Mouse (Mus musculus) kidney, embryonic 14.5 days (tissue): Measurements from ENCODE around the gene Kat8. TPM values are rescaled to one million over a fixed set of nuclear protein-coding genes. Genes with fewer than 3 reads are reported as not detected.

Source experiments
- ATAC-seq: fragments of 200-750 bp; cut with Nextera tagmentation; 2 replicates; pipeline ENCODE4 v1.8.0; 2017; ENCODE audit warnings: moderate number of reproducible peaks, mild to moderate bottlenecking, moderate TSS enrichment, moderate library complexity; ENCODE audit not compliant: low FRiP score, low TSS enrichment
- H3K27ac ChIP-seq: fragments of 300-500 bp; sonication (generic); 2 replicates; pipeline ENCODE4 v1.5.1; 2014; ENCODE audit warnings: low read depth, mild to moderate bottlenecking, low read length, moderate library complexity, mixed read lengths
- H3K27me3 ChIP-seq: fragments of 300-500 bp; sonication (generic); 2 replicates; pipeline ENCODE4 v1.6.1; 2014; ENCODE audit warnings: mild to moderate bottlenecking, low read length; ENCODE audit not compliant: control insufficient read depth, insufficient read depth
- H3K36me3 ChIP-seq: fragments of 300-500 bp; sonication (generic); 2 replicates; pipeline ENCODE4 v1.6.1; 2014; ENCODE audit warnings: low read length, mixed read lengths; ENCODE audit not compliant: control insufficient read depth, insufficient read depth
- H3K4me1 ChIP-seq: fragments of 300-500 bp; sonication (generic); 2 replicates; pipeline ENCODE4 v1.6.1; 2014; ENCODE audit warnings: low read length, mixed read lengths; ENCODE audit not compliant: control insufficient read depth, insufficient read depth
- H3K4me2 ChIP-seq: fragments of 300-500 bp; sonication (generic); replicated peaks from 2 replicates; pipeline ENCODE4 v1.6.1; 2014; ENCODE audit warnings: low read depth, mild to moderate bottlenecking, low read length
- H3K4me3 ChIP-seq: fragments of 300-500 bp; sonication (generic); 2 replicates; pipeline ENCODE4 v1.5.1; 2014; ENCODE audit warnings: mild to moderate bottlenecking, low read length
- H3K9ac ChIP-seq: fragments of 300-500 bp; sonication (generic); 2 replicates; pipeline ENCODE4 v1.6.1; 2014; ENCODE audit warnings: low read depth, mild to moderate bottlenecking, low read length, moderate library complexity
- H3K9me3 ChIP-seq: fragments of 300-500 bp; sonication (generic); 2 replicates; pipeline ENCODE4 v1.6.1; 2016; ENCODE audit warnings: low read length; ENCODE audit not compliant: control insufficient read depth
- WGBS: fragments of 180-500 bp; shearing (Covaris S2); extraction: QIAGEN DNeasy Blood & Tissue Kit; methylation state at CpG from one replicate; pipeline ENCODE4 v1.1.7; 2014; 5-methylcytosine and 5-hydroxymethylcytosine counted together
- polyA plus RNA-seq: library from polyadenylated mRNA; unstranded; fragments of >200 nt; fragmentation: Nextera tagmentation; extraction: Ambion mirVana; gene quantifications from 2 replicates; pipeline ENCODE4 v1.2.1, GENCODE M21; 2014

The Kat8 gene
- polyA plus RNA-seq, 1 experiment from 2014 or later = 48.9 TPM

DNA sequence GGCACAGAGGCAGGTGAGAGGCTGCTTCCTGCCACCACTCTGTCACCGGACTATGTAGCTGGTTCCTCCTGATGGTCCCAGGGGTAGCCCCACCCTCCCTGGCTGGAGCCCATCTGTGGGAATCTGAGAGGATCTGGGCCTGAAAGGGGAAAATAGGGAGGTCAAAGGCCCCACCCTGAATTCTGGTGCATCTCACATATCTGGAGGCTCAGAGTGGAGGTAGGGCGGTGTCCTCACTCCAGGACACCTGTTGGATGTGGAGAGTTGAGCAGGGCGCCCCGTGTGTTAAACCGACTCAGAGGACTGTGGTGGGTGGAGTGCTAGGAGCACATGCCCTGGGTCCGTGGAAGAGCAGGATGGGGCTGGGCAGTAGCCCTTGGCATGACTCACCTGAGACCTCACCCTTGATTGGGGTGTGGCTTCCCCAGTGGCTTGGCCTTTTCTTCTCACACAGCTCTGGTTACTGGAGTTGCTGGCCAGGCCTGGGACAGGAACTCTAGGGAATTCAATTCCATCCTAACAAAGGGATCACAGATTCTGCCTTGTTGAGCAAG lies 34.2 kb downstream of the Kat8 start, which contains the start of gene Prss36:
Gene Prss36 (minus strand): TSS at position 256 of the 554 bp plus-strand sequence.
- Histone ChIP-seq H3K9me3 (no peaks in the 10 kb centered on the region), H3K4me2 (no peak within 1 kb of the TSS), H3K36me3 (no peaks in the 10 kb centered on the region), H3K27ac (no peak within 1 kb of the TSS), H3K27me3 (peaks cover 23% of the 10 kb centered on the region; the same call in 1 of the 2 replicates), H3K4me3 (no peak within 1 kb of the TSS), H3K9ac (no peak within 1 kb of the TSS), H3K4me1 (peaks cover 5% of the 10 kb centered on the region; the same call in 1 of the 2 replicates)
- 74% methylated on average over 6 of the region's 6 CpGs for WGBS
- ATAC-seq = no peak

DNA sequence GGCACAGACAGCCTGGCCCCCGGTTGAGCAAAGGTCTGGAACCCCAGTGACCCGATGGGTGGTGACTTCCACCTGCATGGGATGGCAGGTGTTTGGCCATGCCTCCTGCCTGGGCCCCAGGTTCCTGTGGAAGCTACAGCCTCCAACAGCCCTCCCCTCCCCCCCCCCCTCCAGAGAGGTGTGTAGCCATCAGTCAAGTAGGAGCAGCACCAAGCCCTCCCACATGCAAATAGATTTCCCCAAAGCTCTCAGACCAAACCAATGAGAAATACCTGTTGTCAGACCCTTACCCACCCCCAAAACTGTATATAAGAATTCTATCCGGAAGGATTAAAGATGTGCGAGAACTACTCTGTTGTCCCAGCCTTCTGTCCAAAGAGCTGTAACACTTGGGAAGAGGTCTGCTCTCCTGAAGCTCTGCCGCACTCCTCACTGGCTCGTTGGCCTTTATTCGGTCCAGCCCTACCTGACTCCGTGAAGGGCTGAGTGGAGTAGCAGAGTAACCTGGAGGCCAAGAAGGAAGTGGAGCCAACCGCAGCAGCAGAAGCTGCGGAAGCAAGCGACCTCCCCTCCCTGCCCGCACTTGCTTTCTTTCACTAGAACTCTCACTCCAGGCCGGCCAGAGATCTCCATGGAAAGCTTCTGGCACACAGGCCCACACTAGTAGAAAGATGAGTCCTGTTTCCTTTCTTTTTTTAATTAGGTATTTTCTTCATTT lies 40.7 kb downstream of the Kat8 start:
- no peak overlapping the region for H3K9ac ChIP-seq
- 39% methylated on average over 13 of the region's 13 CpGs for WGBS
- no peaks in the 10 kb centered on the region for H3K36me3 ChIP-seq
- no peak for ATAC-seq
- no peak overlapping the region for H3K4me2 ChIP-seq
- no peak overlapping the region for H3K27ac ChIP-seq
- no peaks in the 10 kb centered on the region for H3K4me1 ChIP-seq
- H3K9me3 ChIP-seq = no peaks in the 10 kb centered on the region
- H3K27me3 ChIP-seq = no peaks in the 10 kb centered on the region
- H3K4me3 ChIP-seq = no peak overlapping the region

DNA sequence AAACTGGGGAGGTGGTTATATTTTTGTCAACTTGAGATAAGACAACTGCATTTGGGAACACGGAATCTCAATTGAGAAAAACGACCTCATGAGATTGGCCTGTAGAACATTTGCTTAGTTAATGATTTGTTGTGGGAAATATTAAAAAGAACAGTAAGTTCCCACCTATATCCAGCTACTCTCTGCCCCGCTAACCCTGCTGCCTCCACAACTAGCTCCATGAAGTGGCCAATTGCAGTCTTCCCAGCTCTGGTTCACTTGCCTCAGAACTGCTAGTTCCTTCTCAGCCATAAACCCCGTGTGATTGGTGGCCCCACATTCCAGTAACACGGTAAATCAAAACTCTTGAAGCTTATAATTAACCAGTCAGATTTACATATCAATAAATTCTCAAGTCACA lies 47.0 kb downstream of the Kat8 start:
- no peak overlapping the region for H3K4me2 ChIP-seq
- H3K9me3 ChIP-seq = no peaks in the 10 kb centered on the region
- H3K27me3 ChIP-seq = no peaks in the 10 kb centered on the region
- H3K36me3 ChIP-seq = no peaks in the 10 kb centered on the region
- H3K9ac ChIP-seq = no peak overlapping the region
- 55% methylated on average over 5 of the region's 5 CpGs for WGBS
- no peak overlapping the region for H3K27ac ChIP-seq
- no peak for ATAC-seq
- no peaks in the 10 kb centered on the region for H3K4me1 ChIP-seq
- H3K4me3 ChIP-seq = no peak overlapping the region

DNA sequence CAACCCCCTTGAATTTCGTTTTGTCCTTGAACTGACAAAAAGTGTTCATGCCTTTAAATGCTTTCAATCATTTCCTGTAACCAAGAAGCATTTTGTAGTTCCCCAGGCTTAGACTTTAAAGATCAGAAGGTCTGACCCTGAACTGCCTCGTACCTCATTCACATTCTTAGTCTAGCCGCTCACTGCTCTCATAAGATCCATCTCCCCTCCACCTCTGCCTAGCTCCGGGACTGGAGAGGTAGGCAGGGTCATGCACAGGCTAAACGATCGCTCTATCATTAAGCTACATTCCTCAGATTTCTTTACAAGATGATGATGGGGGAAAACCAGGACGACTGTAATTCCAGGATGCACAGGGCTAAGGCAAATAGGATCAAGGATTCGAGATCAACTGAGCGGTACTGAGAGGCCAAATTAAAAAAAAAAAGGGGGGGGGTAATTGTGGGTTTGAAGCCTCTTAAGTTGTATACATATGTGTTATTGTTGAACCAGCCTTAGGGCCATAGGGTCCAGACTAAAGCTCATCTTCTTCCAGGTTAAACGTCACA lies 54.1 kb downstream of the Kat8 start:
- Histone ChIP-seq H3K9ac (peak overlapping the region; percentile 99), H3K4me1 (peaks cover 18% of the 10 kb centered on the region), H3K27ac (peak overlapping the region; percentile 97), H3K36me3 (peaks cover 26% of the 10 kb centered on the region), H3K4me2 (peak overlapping the region; percentile 65), H3K4me3 (peak overlapping the region; percentile 99), H3K9me3 (no peaks in the 10 kb centered on the region), H3K27me3 (no peaks in the 10 kb centered on the region)
- peak; percentile 26 for ATAC-seq
- WGBS = 7% methylated on average over 10 of the region's 10 CpGs

DNA sequence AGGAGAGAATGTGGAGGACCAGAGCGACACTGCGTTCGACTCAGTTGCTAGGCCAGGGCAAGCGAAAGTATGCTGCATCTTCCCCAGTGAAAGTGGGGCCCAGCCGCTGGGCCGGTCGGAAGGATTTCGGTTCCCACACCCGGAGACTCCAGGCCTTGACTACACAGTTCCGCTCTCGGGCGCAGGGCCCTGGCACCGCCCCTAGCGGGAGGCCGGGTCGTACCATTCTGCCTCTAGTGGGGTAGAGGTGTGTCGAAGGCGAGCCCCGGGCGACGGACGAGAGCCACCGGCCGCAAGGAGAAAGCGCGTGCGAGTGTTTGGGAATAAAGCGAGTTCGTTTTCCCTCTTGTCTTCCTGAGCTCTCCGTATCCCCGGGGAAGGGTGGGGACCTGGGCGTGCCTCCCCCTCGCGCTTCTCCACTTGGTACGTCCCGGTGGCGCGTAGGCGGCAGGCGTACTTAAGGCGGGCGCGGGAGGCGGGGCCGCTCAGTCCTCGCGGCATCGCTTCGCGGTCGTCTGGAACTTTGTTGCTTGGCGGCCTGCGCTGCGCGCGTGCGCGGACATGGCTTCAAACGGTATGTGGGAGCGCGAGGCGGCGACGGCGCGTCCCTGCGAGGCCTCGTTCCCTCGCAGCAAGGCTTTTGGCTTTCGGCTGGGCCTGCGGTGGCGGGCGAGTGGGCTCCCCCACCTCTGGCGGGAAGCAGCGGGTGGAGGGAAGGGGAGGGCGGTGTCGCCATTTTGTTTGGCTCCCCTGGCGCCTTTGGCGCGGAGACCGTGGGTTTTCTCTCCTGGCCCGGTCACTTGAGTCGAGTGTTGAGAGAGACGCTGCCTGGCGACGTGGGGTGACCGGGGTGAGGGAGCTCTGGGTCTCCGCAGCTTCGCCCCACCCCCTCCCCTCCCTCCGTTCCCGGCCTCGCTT lies 54.9 kb downstream of the Kat8 start, which contains the start of gene Fus:
Gene Fus (plus strand): TSS at position 454 of the 918 bp plus-strand sequence.
- Histone ChIP-seq H3K9ac (peak within 1 kb of the TSS; percentile 99), H3K4me2 (peak within 1 kb of the TSS; percentile 70), H3K27me3 (no peaks in the 10 kb centered on the region), H3K4me3 (peak within 1 kb of the TSS; percentile 99), H3K9me3 (no peaks in the 10 kb centered on the region), H3K36me3 (peaks cover 34% of the 10 kb centered on the region), H3K4me1 (peaks cover 18% of the 10 kb centered on the region), H3K27ac (peak within 1 kb of the TSS; percentile 97)
- ATAC-seq = peak; percentile 95
- under 1% methylated on average over 86 of the region's 92 CpGs for WGBS

DNA sequence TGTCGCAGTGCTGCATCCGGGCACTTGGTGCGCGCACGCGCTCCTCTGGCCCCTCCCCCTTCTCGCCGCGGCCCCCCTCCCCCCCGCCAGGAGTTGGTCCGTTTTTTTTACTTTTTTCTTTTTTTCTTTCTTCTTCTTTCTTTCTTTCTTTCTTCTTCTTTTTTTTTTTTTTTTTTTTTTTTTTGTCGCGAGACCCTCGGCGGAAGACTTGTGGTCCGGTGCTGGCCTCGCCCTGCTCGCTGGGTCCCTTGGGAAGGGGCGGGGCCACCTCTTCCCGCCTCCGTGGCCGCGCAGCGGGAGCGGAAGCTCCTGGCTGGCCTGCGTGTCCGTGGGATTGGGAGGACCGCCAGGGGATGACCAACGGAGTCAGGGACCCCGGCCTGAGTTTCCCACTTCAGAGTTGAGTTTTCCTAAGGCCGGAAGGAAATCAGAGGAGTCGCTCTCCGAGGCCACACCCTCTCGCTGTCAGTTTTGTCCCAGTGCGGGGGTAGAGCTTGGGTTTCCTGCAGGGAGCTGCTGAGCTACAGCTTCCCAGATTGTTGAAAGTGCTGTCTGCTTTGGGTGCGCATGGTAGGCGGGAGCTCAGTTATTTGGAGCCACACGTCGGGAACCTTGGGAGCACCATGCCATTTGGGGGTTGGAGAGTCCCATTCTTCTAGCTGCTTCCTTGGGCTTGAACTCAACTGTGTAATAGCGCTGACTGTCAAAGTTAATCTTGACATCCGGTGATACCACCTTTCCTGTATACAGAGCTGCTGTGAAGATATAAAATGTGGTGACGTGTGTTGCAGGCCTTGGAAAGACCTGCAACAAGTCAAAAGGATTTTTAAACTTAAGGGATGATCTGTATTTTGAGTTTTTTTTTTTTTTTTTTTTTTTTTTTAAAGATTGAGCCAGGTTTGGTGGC lies 55.9 kb downstream of the Kat8 start:
- Histone ChIP-seq H3K9ac (peak overlapping the region; percentile 99), H3K9me3 (no peaks in the 10 kb centered on the region), H3K36me3 (peaks cover 43% of the 10 kb centered on the region), H3K27ac (peak overlapping the region; percentile 97), H3K4me2 (peak overlapping the region; percentile 70), H3K4me3 (peak overlapping the region; percentile 99), H3K27me3 (no peaks in the 10 kb centered on the region), H3K4me1 (peaks cover 18% of the 10 kb centered on the region)
- ATAC-seq = peak; percentile 50
- WGBS = 1% methylated on average over 41 of the region's 42 CpGs

DNA sequence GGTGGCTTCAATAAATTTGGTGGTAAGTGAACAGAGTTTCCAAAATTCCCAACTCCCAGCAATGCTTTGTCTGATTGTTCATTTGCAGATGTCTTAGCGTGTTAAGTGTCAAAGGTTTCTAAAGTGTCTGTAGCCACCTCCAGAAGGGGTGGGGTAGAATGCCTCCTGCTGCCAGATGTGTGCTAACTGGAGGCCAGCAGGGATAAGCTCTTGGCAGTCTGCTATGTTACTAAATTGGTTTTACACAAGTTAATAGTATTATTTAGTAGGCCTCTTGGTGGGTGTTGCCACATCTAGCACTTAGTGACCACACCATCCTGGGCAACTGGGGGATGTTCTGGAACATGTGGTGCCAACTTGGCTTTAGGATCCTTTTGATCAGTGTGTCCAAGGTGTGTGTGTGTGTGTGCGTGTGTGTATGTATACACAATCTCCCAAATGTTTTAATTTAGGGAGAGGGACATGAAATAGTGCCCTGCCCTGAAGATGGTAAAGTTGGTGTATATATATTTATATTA lies 62.2 kb downstream of the Kat8 start:
- H3K4me3 ChIP-seq = no peak overlapping the region
- H3K4me1 ChIP-seq = peaks cover 7% of the 10 kb centered on the region
- H3K9me3 ChIP-seq = no peaks in the 10 kb centered on the region
- H3K9ac ChIP-seq = no peak overlapping the region
- no peak overlapping the region for H3K27ac ChIP-seq
- H3K4me2 ChIP-seq = no peak overlapping the region
- WGBS = 84% methylated on average over 2 of the region's 2 CpGs
- no peak for ATAC-seq
- H3K36me3 ChIP-seq = peaks cover 99% of the 10 kb centered on the region
- H3K27me3 ChIP-seq = no peaks in the 10 kb centered on the region
